Mouse (Mus musculus) lung, postnatal 0 days (tissue): ENCODE results near the gene Col4a1.

Source experiments
- CTCF ChIP-seq: IDR thresholded peaks from 2 replicates; pipeline ENCODE4 v1.5.1; 2016; ENCODE audit warnings: antibody characterized with exemption, mild to moderate bottlenecking
- EP300 ChIP-seq: IDR thresholded peaks from 2 replicates; pipeline ENCODE4 v1.6.1; 2016; ENCODE audit warnings: antibody characterized with exemption, mild to moderate bottlenecking, control low read depth

DNA sequence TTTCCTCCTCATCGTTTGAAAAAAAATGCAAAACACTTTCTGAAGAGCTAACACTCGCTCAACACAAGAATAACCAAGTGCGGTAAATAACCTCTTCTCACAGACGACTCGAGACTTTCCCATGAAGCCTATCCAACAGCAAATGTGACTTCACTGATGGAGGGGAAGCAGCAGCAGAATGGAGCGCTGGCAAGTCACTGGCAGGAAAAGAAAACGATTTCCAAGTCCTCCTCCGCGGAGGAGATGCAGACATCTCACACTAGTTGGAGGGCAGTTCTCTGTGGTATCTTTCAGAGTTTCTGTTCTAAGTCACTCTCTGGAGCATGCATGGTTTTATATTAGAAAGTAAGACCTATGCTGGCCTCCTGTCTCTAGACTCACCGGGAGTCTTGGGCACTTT lies 59.6 kb downstream of the Col4a1 start:
- TF ChIP-seq CTCF (no peak), EP300 (no peak)
